Mouse (Mus musculus) small intestine, adult 2 months (tissue): ENCODE measurements around the gene Tas2r118.

Experiments
- CTCF ChIP-seq: fragments of 200-500 bp; IDR thresholded peaks from 2 replicates; pipeline ENCODE4 v1.5.1; 2012; ENCODE audit warnings: low read depth, mild to moderate bottlenecking, control low read depth, inconsistent platforms, low read length, moderate library complexity, mixed read lengths; ENCODE audit not compliant: insufficient replicate concordance, insufficient read length; ENCODE audit errors: extremely low read depth
- POLR2A ChIP-seq: fragments of 200-500 bp; IDR thresholded peaks from 2 replicates; pipeline ENCODE4 v1.6.1; 2012; ENCODE audit warnings: low read depth, mild to moderate bottlenecking, control low read depth, inconsistent platforms, low read length, moderate library complexity

- TF ChIP-seq CTCF (no peak), POLR2A (no peak)
Observed at GRCm38 (mm10) chr6:23966980-23967379, 2.9 kb downstream of the Tas2r118 start.
